Mouse (Mus musculus) liver, postnatal 0 days (tissue): ENCODE data around the gene Fcrl6.

Experiments
- CTCF ChIP-seq: sonication (generic); IDR thresholded peaks from 2 replicates; pipeline ENCODE4 v1.5.1; 2016; ENCODE audit warnings: antibody characterized with exemption, low read depth
- EP300 ChIP-seq: IDR thresholded peaks from 2 replicates; pipeline ENCODE4 v1.6.1; 2016; ENCODE audit warnings: antibody characterized with exemption, low read depth, mild to moderate bottlenecking

DNA sequence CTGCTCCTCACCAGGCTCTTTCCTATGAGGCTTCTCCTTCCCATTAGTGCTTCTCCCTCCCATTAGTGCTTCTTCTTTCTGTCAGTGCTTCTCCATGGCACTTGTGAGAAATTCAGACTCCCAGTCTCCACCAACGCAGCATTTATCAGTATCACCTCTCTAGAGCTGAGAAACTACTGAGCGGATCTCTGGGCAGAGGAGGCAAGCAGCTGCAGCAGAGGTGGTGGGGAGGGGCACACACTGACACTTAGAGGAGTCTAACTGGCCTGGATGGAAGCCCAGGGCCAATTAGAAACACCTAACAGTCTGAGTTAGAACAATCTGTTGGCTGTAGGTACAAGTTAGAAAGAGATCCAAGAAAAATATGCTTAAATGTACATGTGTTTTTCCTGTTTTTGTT, 36.4 kb upstream of the Fcrl6 start:
- TF ChIP-seq CTCF (no peak), EP300 (no peak)
